19 mouse cellular contexts compared by ENCODE assay signal in the genomic region with DNA sequence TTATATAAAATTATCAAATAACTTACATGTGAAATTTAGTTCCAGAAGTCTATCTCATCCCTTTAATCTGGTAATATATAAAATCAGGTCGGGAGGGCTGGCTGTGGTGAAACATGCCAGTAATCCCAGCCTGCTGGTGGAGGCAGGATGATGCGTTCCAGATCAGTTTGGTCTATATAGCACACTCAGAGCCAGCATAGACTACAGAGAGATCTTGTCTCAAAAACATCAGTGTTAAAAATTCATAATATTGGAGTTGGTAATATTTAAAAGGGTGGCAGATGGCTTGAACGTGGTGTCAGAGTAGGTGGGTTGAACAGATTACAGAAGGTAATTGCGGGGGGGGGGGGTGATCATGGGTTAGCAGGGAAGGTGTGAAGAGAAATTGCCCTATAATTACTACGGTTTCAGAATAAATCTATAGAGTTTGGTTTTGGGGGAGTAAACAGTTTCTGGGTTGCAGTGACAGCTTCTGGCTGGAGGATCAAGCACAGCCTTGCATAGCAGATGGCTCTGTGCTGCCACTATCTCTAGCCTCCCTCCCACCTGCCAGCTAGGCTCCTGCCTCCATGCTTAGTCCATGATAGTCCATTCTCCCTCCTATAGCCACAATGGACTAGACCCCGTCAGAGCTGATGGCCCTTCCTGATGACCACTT. TPM values are rescaled to one million over a fixed set of nuclear protein-coding genes. Genes with fewer than 3 reads are reported as not detected.
A peak's percentile ranks its signal among the peaks of the same experiment; 100 is the strongest.
DNase-seq lines count a peak whose midpoint lies in the region; ATAC-seq lines count a peak whose summit lies in the region.
"Had no signal": no experiment of that assay in that cellular context is flagged by ENCODE, and none has a peak within 500 bp of the region (broad histone marks: within the 10 kb centered on the region; RNA-seq: fewer than 3 reads in every experiment).

No protein-coding gene starts in this region.

- H3K4me3 ChIP-seq in forebrain, embryonic 15.5 days, result no peak overlapping the region
- no peak overlapping the region for H3K4me3 ChIP-seq in forebrain, embryonic 12.5 days (replicated peaks)
- H3K4me3 ChIP-seq in forebrain, embryonic 16.5 days (replicated peaks; ENCODE audit: low read length), result no peak overlapping the region
- H3K4me3 ChIP-seq: embryonic facial prominence, embryonic 10.5 days; heart, embryonic 13.5 days; hindbrain, embryonic 12.5 days had no signal

- peak; percentile 40 for DNase-seq in layer of hippocampus, adult 9-11 months
- no peak for DNase-seq in layer of hippocampus, adult 8-10 months (ENCODE audit: low spot score in 2 of 2)
- DNase-seq in right cerebral cortex, postnatal 36 days (ENCODE audit: low spot score in 2 of 2), result no peak
- DNase-seq: adrenal gland, adult 2 months; adrenal gland, postnatal 36 days; cerebellum, adult 11-12 months; cerebellum, adult 9-11 months; gastrocnemius, postnatal 36 days; heart, adult 11 months; heart, postnatal 36 days had no signal

- no peaks in the 10 kb centered on the region for H3K9me3 ChIP-seq in forebrain, embryonic 15.5 days
- H3K9me3 ChIP-seq in forebrain, embryonic 12.5 days, result no peaks in the 10 kb centered on the region
- H3K9me3 ChIP-seq in forebrain, embryonic 16.5 days (ENCODE audit: control insufficient read depth, low read length), result no peaks in the 10 kb centered on the region
- H3K9me3 ChIP-seq: embryonic facial prominence, embryonic 10.5 days; heart, embryonic 13.5 days; hindbrain, embryonic 12.5 days had no signal

- H3K27me3 ChIP-seq in forebrain, embryonic 15.5 days, result no peaks in the 10 kb centered on the region
- no peaks in the 10 kb centered on the region for H3K27me3 ChIP-seq in forebrain, embryonic 12.5 days
- H3K27me3 ChIP-seq in forebrain, embryonic 16.5 days (replicated peaks; ENCODE audit: control insufficient read depth, insufficient read depth, low read length), result no peaks in the 10 kb centered on the region
- H3K27me3 ChIP-seq: heart, embryonic 13.5 days; hindbrain, embryonic 12.5 days had no signal

- H3K4me2 ChIP-seq in forebrain, embryonic 15.5 days (replicated peaks), result no peak overlapping the region
- no peak overlapping the region for H3K4me2 ChIP-seq in forebrain, embryonic 12.5 days
- no peak overlapping the region for H3K4me2 ChIP-seq in forebrain, embryonic 16.5 days (ENCODE audit: low read length)
- H3K4me2 ChIP-seq: heart, embryonic 13.5 days; hindbrain, embryonic 12.5 days had no signal

- H3K27ac ChIP-seq in forebrain, embryonic 15.5 days (replicated peaks), result no peak overlapping the region; the same call in 1 of the 2 replicates
- H3K27ac ChIP-seq in forebrain, embryonic 12.5 days, result no peak overlapping the region
- no peak overlapping the region for H3K27ac ChIP-seq in forebrain, embryonic 16.5 days (ENCODE audit: low read length)
- H3K27ac ChIP-seq: embryonic facial prominence, embryonic 10.5 days; heart, embryonic 13.5 days; hindbrain, embryonic 12.5 days had no signal

- 70% methylated on average over 6 of the region's 6 CpGs for WGBS in forebrain, embryonic 15.5 days
- 85% methylated on average over 6 of the region's 6 CpGs for WGBS in forebrain, embryonic 12.5 days
- 65% methylated on average over 6 of the region's 6 CpGs for WGBS in forebrain, embryonic 16.5 days

- no peak overlapping the region for H3K9ac ChIP-seq in forebrain, embryonic 15.5 days (replicated peaks)
- H3K9ac ChIP-seq in forebrain, embryonic 12.5 days, result no peak overlapping the region
- no peak overlapping the region for H3K9ac ChIP-seq in forebrain, embryonic 16.5 days (replicated peaks; ENCODE audit: low read depth, low read length)
- H3K9ac ChIP-seq: heart, embryonic 13.5 days; hindbrain, embryonic 12.5 days had no signal

- H3K4me1 ChIP-seq in forebrain, embryonic 15.5 days, result no peaks in the 10 kb centered on the region
- H3K4me1 ChIP-seq in forebrain, embryonic 12.5 days, result no peaks in the 10 kb centered on the region
- 0 out of 2 replicates have a peak, but pooled peaks cover 4% of the 10 kb centered on the region for H3K4me1 ChIP-seq in forebrain, embryonic 16.5 days (replicated peaks; ENCODE audit: control insufficient read depth, insufficient read depth, low read length)
- H3K4me1 ChIP-seq: hindbrain, embryonic 12.5 days had no signal

- peak; percentile 70 for ATAC-seq in forebrain, embryonic 15.5 days (replicated peaks)
- no peak for ATAC-seq in forebrain, embryonic 12.5 days (ENCODE audit: low FRiP score)
- ATAC-seq in forebrain, embryonic 16.5 days, result peak; percentile 70
- ATAC-seq: hindbrain, embryonic 16.5 days; inflammation-experienced regulatory T-cells, adult 6 months; intestine, postnatal 0 days had no signal

- no peaks in the 10 kb centered on the region for H3K36me3 ChIP-seq in forebrain, embryonic 15.5 days
- no peaks in the 10 kb centered on the region for H3K36me3 ChIP-seq in forebrain, embryonic 12.5 days (replicated peaks)
- no peaks in the 10 kb centered on the region for H3K36me3 ChIP-seq in forebrain, embryonic 16.5 days (ENCODE audit: control insufficient read depth, insufficient read depth)
- H3K36me3 ChIP-seq: embryonic facial prominence, embryonic 10.5 days; heart, embryonic 13.5 days; hindbrain, embryonic 12.5 days had no signal

RNA-seq across cellular contexts. Expression of a gene that starts 20.3 kb away (rescaled TPM):
- polyA plus RNA-seq in forebrain, embryonic 15.5 days (2015; fragmentation: Nextera tagmentation; extraction: Ambion mirVana), result 111 and 115 TPM in 2 replicates
- polyA plus RNA-seq in forebrain, embryonic 12.5 days (2016; fragmentation: Nextera tagmentation; extraction: Ambion mirVana), result 37.7 and 39.1 TPM in 2 replicates
- 100 to 1,000 TPM; 105 to 134 (median 117) TPM for total RNA-seq in layer of hippocampus, adult 8-10 months (2022)
- 120 and 128 TPM in 2 replicates for polyA plus RNA-seq in forebrain, embryonic 16.5 days (2015; fragmentation: Nextera tagmentation; extraction: Ambion mirVana)

RNA-seq across cellular contexts. Expression of a gene that starts 38.0 kb away (rescaled TPM):
- 11.0 and 11.2 TPM in 2 replicates for polyA plus RNA-seq in forebrain, embryonic 15.5 days (2015; fragmentation: Nextera tagmentation; extraction: Ambion mirVana)
- 21.6 and 22.8 TPM in 2 replicates for polyA plus RNA-seq in forebrain, embryonic 12.5 days (2016; fragmentation: Nextera tagmentation; extraction: Ambion mirVana)
- total RNA-seq in layer of hippocampus, adult 8-10 months (2022), result 10 to 100 TPM; 13.8 to 21.0 (median 16.9) TPM
- polyA plus RNA-seq in forebrain, embryonic 16.5 days (2015; fragmentation: Nextera tagmentation; extraction: Ambion mirVana), result 10.3 and 11.4 TPM in 2 replicates

RNA-seq across cellular contexts. Expression of a gene that starts 38.6 kb away (rescaled TPM):
- 55.4 and 62.4 TPM in 2 replicates for polyA plus RNA-seq in forebrain, embryonic 15.5 days (2015; fragmentation: Nextera tagmentation; extraction: Ambion mirVana)
- 73.5 and 78.9 TPM in 2 replicates for polyA plus RNA-seq in forebrain, embryonic 12.5 days (2016; fragmentation: Nextera tagmentation; extraction: Ambion mirVana)
- total RNA-seq in layer of hippocampus, adult 8-10 months (2022), result 10 to 100 TPM; 27.8 to 32.8 (median 31.8) TPM
- 51.9 and 52.4 TPM in 2 replicates for polyA plus RNA-seq in forebrain, embryonic 16.5 days (2015; fragmentation: Nextera tagmentation; extraction: Ambion mirVana)
